Mouse (Mus musculus) hindbrain, embryonic 16.5 days (tissue): ENCODE measurements at regions not wholly inside any gene's neighbourhood (a gene's known extent, or its start where the extent isn't known, plus 50 kb on each side); places are given as distances from the start of the nearest gene placed in this dataset.
A peak's percentile ranks its signal among the peaks of the same experiment; 100 is the strongest.

Experiments used
- ATAC-seq: fragments of 200-750 bp; cut with Nextera tagmentation; 2 replicates; pipeline ENCODE4 v1.8.0; 2017; ENCODE audit warnings: moderate TSS enrichment, moderate library complexity
- H3K27ac ChIP-seq: fragments of 300-500 bp; sonication (generic); 2 replicates; pipeline ENCODE4 v1.5.1; 2014; ENCODE audit warnings: low read depth, mild to moderate bottlenecking, control low read depth, low read length, moderate library complexity
- H3K27me3 ChIP-seq: fragments of 300-500 bp; sonication (generic); replicated peaks from 2 replicates; pipeline ENCODE4 v1.6.1; 2014; ENCODE audit warnings: low read length; ENCODE audit not compliant: control insufficient read depth, insufficient read depth
- H3K36me3 ChIP-seq: fragments of 300-500 bp; sonication (generic); 2 replicates; pipeline ENCODE4 v1.6.1; 2014; ENCODE audit warnings: mild to moderate bottlenecking, low read length, moderate library complexity, mixed read lengths; ENCODE audit not compliant: control insufficient read depth, insufficient read depth
- H3K4me1 ChIP-seq: fragments of 300-500 bp; sonication (generic); 2 replicates; pipeline ENCODE4 v1.6.1; 2014; ENCODE audit warnings: low read depth, low read length; ENCODE audit not compliant: control insufficient read depth, insufficient read depth
- H3K4me2 ChIP-seq: fragments of 300-500 bp; sonication (generic); 2 replicates; pipeline ENCODE4 v1.6.1; 2014; ENCODE audit warnings: mild to moderate bottlenecking, low read length, control low read depth, moderate library complexity
- H3K4me3 ChIP-seq: fragments of 300-500 bp; sonication (generic); 2 replicates; pipeline ENCODE4 v1.5.1; 2014; ENCODE audit warnings: mild to moderate bottlenecking, low read length, control low read depth, moderate library complexity
- H3K9ac ChIP-seq: fragments of 300-500 bp; sonication (generic); 2 replicates; pipeline ENCODE4 v1.6.1; 2014; ENCODE audit warnings: low read depth, mild to moderate bottlenecking, control low read depth, low read length, moderate library complexity
- H3K9me3 ChIP-seq: fragments of 300-500 bp; sonication (generic); 2 replicates; pipeline ENCODE4 v1.6.1; 2014; ENCODE audit warnings: mild to moderate bottlenecking, low read length, moderate library complexity; ENCODE audit not compliant: control insufficient read depth
- WGBS: fragments of 180-500 bp; shearing (Covaris S2); extraction: QIAGEN DNeasy Blood & Tissue Kit; methylation state at CpG from one replicate; pipeline ENCODE4 v1.1.7; 2014; 5-methylcytosine and 5-hydroxymethylcytosine counted together

DNA sequence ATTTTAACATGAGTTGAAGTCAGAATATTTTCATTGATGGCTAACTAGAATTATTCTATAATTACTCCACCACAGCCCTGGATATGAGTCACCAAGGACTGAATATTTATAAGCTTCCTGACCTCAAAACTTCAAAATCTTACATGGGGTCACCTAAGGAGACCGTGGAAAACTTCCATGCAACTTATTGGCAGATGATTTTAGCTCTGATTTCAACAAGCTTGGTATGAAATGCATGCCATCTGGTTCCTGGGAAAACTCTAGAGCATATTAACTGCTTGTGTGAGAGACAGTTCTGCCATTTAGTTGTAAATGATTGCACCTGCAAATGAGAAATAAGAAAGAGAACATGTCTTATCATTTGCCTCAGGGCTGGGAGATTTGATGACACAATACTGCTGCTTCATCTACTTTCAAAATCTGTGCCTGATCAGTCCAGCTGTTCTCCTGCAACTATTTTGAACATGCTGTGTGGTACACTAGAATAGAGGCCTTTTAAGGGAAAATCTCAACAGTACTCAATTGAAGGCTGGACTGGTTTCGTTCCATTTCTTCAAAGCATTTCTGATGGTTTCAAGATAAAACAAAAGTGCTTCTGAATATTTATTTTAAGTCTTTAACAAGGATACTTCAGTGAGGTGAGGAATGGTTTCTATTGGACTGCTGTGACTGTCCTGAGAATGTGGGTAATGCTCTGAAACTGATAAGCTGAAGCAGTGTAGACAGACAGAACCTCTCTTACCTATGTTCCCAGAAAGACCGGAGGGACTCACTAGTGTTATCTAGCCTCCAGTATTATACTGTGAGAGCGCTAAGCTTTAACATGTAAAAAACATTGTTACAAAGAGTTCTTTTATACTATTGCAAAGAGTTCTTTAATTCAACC is 513.8 kb upstream of the Nr5a2 start:
- no peak for ATAC-seq

DNA sequence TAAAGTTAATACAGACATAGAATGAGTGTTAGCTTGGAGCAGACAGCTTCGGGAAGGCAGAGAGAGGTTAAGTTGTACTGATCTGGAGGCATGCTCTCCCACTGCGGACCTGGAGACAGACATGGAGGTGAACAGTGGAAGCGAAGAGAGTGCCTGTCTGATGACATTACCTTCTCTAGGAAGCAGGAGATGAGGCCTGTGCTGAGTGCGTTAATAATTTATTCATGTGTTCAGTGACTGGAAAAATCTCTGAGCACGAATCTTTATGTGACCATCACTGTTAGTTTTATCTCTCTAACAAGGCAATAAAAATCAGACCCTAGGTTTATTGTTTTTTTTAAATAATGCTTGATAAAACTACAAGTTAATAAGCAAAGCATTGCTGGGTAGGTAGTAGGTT is 504.7 kb upstream of the Nr5a2 start:
- H3K9ac ChIP-seq = no peak overlapping the region
- no peaks in the 10 kb centered on the region for H3K27me3 ChIP-seq
- no peaks in the 10 kb centered on the region for H3K36me3 ChIP-seq
- 67% methylated on average over 5 of the region's 5 CpGs for WGBS
- no peaks in the 10 kb centered on the region for H3K9me3 ChIP-seq
- ATAC-seq = no peak
- no peak overlapping the region for H3K27ac ChIP-seq
- no peaks in the 10 kb centered on the region for H3K4me1 ChIP-seq
- no peak overlapping the region for H3K4me3 ChIP-seq
- H3K4me2 ChIP-seq = no peak overlapping the region

More for the DNA sequence above, 513.8 kb upstream of the Nr5a2 start:
- no peaks in the 10 kb centered on the region for H3K9me3 ChIP-seq
- no peak overlapping the region for H3K9ac ChIP-seq
- H3K27ac ChIP-seq = no peak overlapping the region
- H3K4me1 ChIP-seq = no peaks in the 10 kb centered on the region
- H3K4me3 ChIP-seq = no peak overlapping the region
- H3K27me3 ChIP-seq = no peaks in the 10 kb centered on the region
- H3K36me3 ChIP-seq = no peaks in the 10 kb centered on the region
- H3K4me2 ChIP-seq = no peak overlapping the region
- 87% methylated on average over 4 of the region's 4 CpGs for WGBS

DNA sequence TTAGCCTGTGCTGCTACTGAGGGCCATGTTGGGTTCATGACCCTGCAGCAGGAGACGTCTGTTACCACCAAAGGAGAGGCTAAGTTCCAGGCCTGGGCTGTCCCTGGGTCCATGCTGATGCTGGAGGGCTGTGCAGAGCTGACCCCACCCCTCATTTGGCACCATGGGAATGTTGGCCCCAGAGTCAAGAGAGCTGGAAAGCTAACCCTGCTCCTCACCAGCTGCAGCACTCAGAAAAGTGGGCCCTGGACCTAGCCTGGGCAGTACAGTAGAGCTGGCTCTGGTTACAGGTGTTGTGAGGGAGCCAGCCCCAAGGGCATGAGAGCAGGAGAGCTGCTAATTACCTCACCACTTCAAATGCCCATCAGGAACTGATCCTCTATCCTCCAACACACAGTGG is 500.9 kb upstream of the Nr5a2 start:
- Histone ChIP-seq H3K4me1 (no peaks in the 10 kb centered on the region), H3K27ac (no peak overlapping the region), H3K27me3 (no peaks in the 10 kb centered on the region), H3K4me3 (no peak overlapping the region), H3K9me3 (no peaks in the 10 kb centered on the region), H3K36me3 (no peaks in the 10 kb centered on the region), H3K9ac (no peak overlapping the region), H3K4me2 (no peak overlapping the region)
- WGBS = 59% methylated on average over 1 of the region's 1 CpGs
- no peak; the same call in 1 of the 2 replicates for ATAC-seq

GRCm38 (mm10) chr1:137453446-137454208 is 493.4 kb upstream of the Nr5a2 start:
- Histone ChIP-seq H3K9me3 (no peaks in the 10 kb centered on the region), H3K9ac (no peak overlapping the region), H3K36me3 (no peaks in the 10 kb centered on the region), H3K27ac (no peak overlapping the region), H3K4me1 (no peaks in the 10 kb centered on the region), H3K4me3 (no peak overlapping the region), H3K27me3 (no peaks in the 10 kb centered on the region), H3K4me2 (no peak overlapping the region)
- peak; percentile 60; the same call in 1 of the 2 replicates for ATAC-seq
- 22% methylated on average over 7 of the region's 7 CpGs for WGBS

- H3K4me1 ChIP-seq = no peaks in the 10 kb centered on the region
- H3K9me3 ChIP-seq = no peaks in the 10 kb centered on the region
- no peak overlapping the region for H3K4me3 ChIP-seq
- ATAC-seq = no peak
- H3K36me3 ChIP-seq = no peaks in the 10 kb centered on the region
- no peaks in the 10 kb centered on the region for H3K27me3 ChIP-seq
- no peak overlapping the region for H3K9ac ChIP-seq
- no peak overlapping the region for H3K4me2 ChIP-seq
- 80% methylated on average over 1 of the region's 1 CpGs for WGBS
- no peak overlapping the region for H3K27ac ChIP-seq
Measured at GRCm38 (mm10) chr1:137452749-137453148, 492.5 kb upstream of the Nr5a2 start.

GRCm38 (mm10) chr1:137446497-137446896 is 486.2 kb upstream of the Nr5a2 start:
- ATAC-seq = no peak
- H3K27me3 ChIP-seq = no peaks in the 10 kb centered on the region
- H3K9me3 ChIP-seq = no peaks in the 10 kb centered on the region
- no peaks in the 10 kb centered on the region for H3K4me1 ChIP-seq
- H3K4me3 ChIP-seq = no peak overlapping the region
- no peak overlapping the region for H3K9ac ChIP-seq
- no peak overlapping the region for H3K4me2 ChIP-seq
- 48% methylated on average over 3 of the region's 3 CpGs for WGBS
- no peaks in the 10 kb centered on the region for H3K36me3 ChIP-seq
- no peak overlapping the region for H3K27ac ChIP-seq

DNA sequence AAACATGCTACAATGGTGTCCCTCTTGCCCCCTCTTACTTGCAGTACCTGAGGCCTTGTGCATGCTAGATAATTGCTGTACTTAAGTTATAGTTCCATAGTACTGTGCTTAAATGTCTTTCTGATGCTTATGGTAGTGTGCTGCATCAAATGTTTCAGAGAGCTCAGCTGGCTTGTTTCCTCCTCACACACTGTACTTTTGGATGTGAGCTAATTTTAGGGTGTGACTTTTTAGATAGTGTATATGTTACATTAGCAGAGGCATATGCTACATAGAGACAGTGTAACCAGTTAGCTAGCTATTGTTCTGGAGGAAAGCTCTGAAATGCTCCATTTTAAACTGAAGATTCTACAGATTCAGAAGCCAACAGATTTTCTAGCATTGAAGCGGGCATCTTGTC is 467.9 kb upstream of the Nr5a2 start:
- WGBS = 91% methylated on average over 1 of the region's 1 CpGs
- no peak overlapping the region for H3K9ac ChIP-seq
- H3K4me2 ChIP-seq = no peak overlapping the region
- H3K27me3 ChIP-seq = no peaks in the 10 kb centered on the region
- H3K4me1 ChIP-seq = no peaks in the 10 kb centered on the region
- H3K9me3 ChIP-seq = no peaks in the 10 kb centered on the region
- H3K4me3 ChIP-seq = no peak overlapping the region
- no peak for ATAC-seq
- no peak overlapping the region for H3K27ac ChIP-seq
- H3K36me3 ChIP-seq = no peaks in the 10 kb centered on the region

GRCm38 (mm10) chr1:137418388-137418787 is 458.1 kb upstream of the Nr5a2 start:
- Histone ChIP-seq H3K4me2 (no peak overlapping the region), H3K36me3 (no peaks in the 10 kb centered on the region), H3K9me3 (no peaks in the 10 kb centered on the region), H3K9ac (no peak overlapping the region), H3K27ac (no peak overlapping the region), H3K4me3 (no peak overlapping the region), H3K4me1 (no peaks in the 10 kb centered on the region), H3K27me3 (no peaks in the 10 kb centered on the region)
- 85% methylated on average over 3 of the region's 3 CpGs for WGBS
- ATAC-seq = no peak

DNA sequence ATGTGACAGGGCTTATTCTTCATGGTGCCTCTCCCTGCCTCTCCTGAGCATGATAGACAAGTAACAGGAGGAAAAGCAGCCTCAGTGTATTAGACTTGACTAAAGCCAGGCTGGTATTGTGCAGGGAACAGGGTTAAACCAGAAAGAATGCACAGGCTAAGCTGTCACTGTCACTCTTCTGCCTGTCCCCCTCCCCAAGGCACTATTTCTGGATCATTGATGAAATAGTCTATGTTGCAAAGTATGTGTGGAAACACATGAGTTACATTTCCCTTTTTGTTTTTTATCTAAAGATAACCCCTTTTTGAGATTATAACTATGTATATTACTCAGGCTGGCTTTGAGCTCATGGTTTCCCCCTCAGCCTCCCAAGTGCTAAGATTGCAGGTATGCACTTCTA is 436.5 kb upstream of the Nr5a2 start:
- Histone ChIP-seq H3K4me1 (no peaks in the 10 kb centered on the region), H3K36me3 (no peaks in the 10 kb centered on the region), H3K4me2 (no peak overlapping the region), H3K4me3 (no peak overlapping the region), H3K9me3 (no peaks in the 10 kb centered on the region), H3K9ac (no peak overlapping the region), H3K27ac (no peak overlapping the region), H3K27me3 (no peaks in the 10 kb centered on the region)
- ATAC-seq = no peak
